15 mouse cellular contexts compared by ENCODE assay signal in genomic region chr14:121634093-121634735, GRCm38 (mm10).
DNase-seq lines count a peak whose midpoint lies in the region; ATAC-seq and TF ChIP-seq lines count a peak whose summit lies in the region.
"Had no signal": no experiment of that assay in that cellular context is flagged by ENCODE, and none has a peak within 500 bp of the region (broad histone marks: within the 10 kb centered on the region; RNA-seq: fewer than 3 reads in every experiment).

No protein-coding gene starts in this region.

- H3K9ac ChIP-seq in lung, embryonic 14.5 days = no peak overlapping the region
- H3K9ac ChIP-seq: limb, embryonic 12.5 days; midbrain, embryonic 12.5 days; neural tube, embryonic 12.5 days had no signal

- no peaks in the 10 kb centered on the region for H3K4me1 ChIP-seq in lung, embryonic 14.5 days (ENCODE audit: insufficient read depth)
- H3K4me1 ChIP-seq: hindbrain, embryonic 10.5 days; limb, embryonic 12.5 days; midbrain, embryonic 12.5 days; neural tube, embryonic 12.5 days had no signal

- H3K9me3 ChIP-seq in lung, embryonic 14.5 days (ENCODE audit: low read depth, low read length) = no peaks in the 10 kb centered on the region
- H3K9me3 ChIP-seq: hindbrain, embryonic 10.5 days; limb, embryonic 12.5 days; neural tube, embryonic 12.5 days had no signal

- DNase-seq in frontal cortex, postnatal 25 days (ENCODE audit: low spot score in 2 of 2) = no peak
- DNase-seq in lung, embryonic 14.5 days = peak; percentile 70
- no peak for DNase-seq in lung, postnatal 36 days
- peak; percentile 47 to 55 for DNase-seq in cerebellum, postnatal 10 days
- peak; percentile 12 for DNase-seq in naive thymus-derived CD4-positive, alpha-beta T cell, adult 2 months (ENCODE audit: low read depth)
- no peak for DNase-seq in yolk sac, embryonic 10.5 days (ENCODE audit: low spot score)
- DNase-seq: lung, adult 2 months; thymus, adult 2 months had no signal

- no peak overlapping the region for H3K4me2 ChIP-seq in lung, embryonic 14.5 days
- H3K4me2 ChIP-seq: heart, embryonic 11.5 days; limb, embryonic 12.5 days; midbrain, embryonic 12.5 days; neural tube, embryonic 12.5 days had no signal

- WGBS in lung, embryonic 14.5 days = 38% methylated on average over 14 of the region's 14 CpGs

- peak; percentile 25; the same call in 1 of the 2 replicates for TF ChIP-seq CTCF in lung, embryonic 14.5 days (IDR thresholded peaks at IDR 0.05; ENCODE audit: low read depth)

- H3K36me3 ChIP-seq in lung, embryonic 14.5 days (ENCODE audit: insufficient read depth) = peaks cover 10% of the 10 kb centered on the region; the same call in 1 of the 2 replicates

- no peak overlapping the region for H3K4me3 ChIP-seq in lung, embryonic 14.5 days (ENCODE audit: low read depth, low read length)
- H3K4me3 ChIP-seq: erythroblast, embryonic 14.5 days; hindbrain, embryonic 10.5 days; limb, embryonic 12.5 days; midbrain, embryonic 12.5 days; neural tube, embryonic 12.5 days had no signal

- H3K27me3 ChIP-seq in lung, embryonic 14.5 days (ENCODE audit: insufficient read depth, low read length) = no peaks in the 10 kb centered on the region
- H3K27me3 ChIP-seq: limb, embryonic 12.5 days; midbrain, embryonic 12.5 days; neural tube, embryonic 12.5 days had no signal

- no peak overlapping the region for H3K27ac ChIP-seq in lung, embryonic 14.5 days (ENCODE audit: low read depth)
- H3K27ac ChIP-seq: hindbrain, embryonic 10.5 days; limb, embryonic 12.5 days; midbrain, embryonic 12.5 days; neural tube, embryonic 12.5 days had no signal

- peak; percentile 7; the same call in 1 of the 2 replicates for ATAC-seq in frontal cortex, adult (ENCODE audit: low TSS enrichment)
- ATAC-seq in lung, embryonic 14.5 days (ENCODE audit: insufficient read depth) = peak; percentile 12; the same call in 1 of the 2 replicates

Comparison
In these comparisons a context has a peak if more than half of its experiments do, and no peak if none do; other contexts are left out.
1. DNase-seq: peak in lung, embryonic 14.5 days (single experiment), cerebellum, postnatal 10 days (2 of 2) and naive thymus-derived CD4-positive, alpha-beta T cell, adult 2 months (single experiment); none in frontal cortex, postnatal 25 days (0 of 2), lung, postnatal 36 days (single experiment) and yolk sac, embryonic 10.5 days (single experiment).